Mouse (Mus musculus): Measurements from ENCODE around the gene Clip3. TPM values are rescaled to one million over a fixed set of nuclear protein-coding genes. Genes with fewer than 3 reads are reported as not detected.

The Clip3 gene
- polyA plus RNA-seq, 2 experiments: 0.86 to 1.0 TPM

DNA sequence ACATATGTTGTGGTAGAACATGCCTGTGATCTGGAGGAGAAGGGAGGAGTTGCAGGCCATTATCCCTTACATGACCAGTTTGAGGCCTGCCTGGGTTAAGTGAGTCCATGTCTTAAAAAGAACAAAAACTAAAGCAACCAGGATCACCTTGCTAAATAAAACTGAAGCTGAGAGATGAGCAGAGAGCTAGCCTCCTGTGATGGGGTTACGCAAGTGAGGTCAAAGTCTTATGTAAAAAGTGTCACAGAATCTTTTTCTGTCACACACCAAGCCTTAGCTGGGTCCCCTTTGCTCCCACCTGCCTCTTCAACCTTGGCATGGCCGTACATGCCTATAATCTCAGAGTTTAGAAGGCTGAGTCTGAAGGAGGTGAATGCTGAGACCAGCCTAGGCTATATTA is 29.4 kb downstream of the Clip3 start:
- ATAC-seq (ENCODE audit: insufficient read depth) (no peak), DNase-seq (ENCODE audit: low read depth in 3 of 3, low spot score in 3 of 3) (no peak)
- Histone ChIP-seq H3K36me3 (replicated peaks; ENCODE audit: control insufficient read depth, insufficient read depth, low read depth) (no peaks in the 10 kb centered on the region), H3K9ac (replicated peaks) (peak overlapping the region; percentile 73), H3K4me3 (ENCODE audit: insufficient read depth in 1 of 2, low read depth in 2 of 2, low read length in 2 of 2) (peak overlapping the region in 1 of 2 experiments; percentile 77; a peak in 2 of 4 replicates), H3K27me3 (ENCODE audit: control insufficient read depth, insufficient read depth, low read length) (no peaks in the 10 kb centered on the region), H3K4me2 (ENCODE audit: low read depth) (peak overlapping the region; percentile 91), H3K4me1 (replicated peaks; ENCODE audit: control insufficient read depth in 2 of 2, insufficient read depth in 2 of 2, low read length in 1 of 2) (peaks cover 9 to 13% of the 10 kb centered on the region in 2 experiments; a peak in 3 of 4 replicates), H3K9me3 (ENCODE audit: control insufficient read depth, low read length) (no peaks in the 10 kb centered on the region), H3K27ac (no peak overlapping the region)
- 75% methylated on average over 2 of the region's 2 CpGs for WGBS (ENCODE audit: insufficient replicate concordance)
- TF ChIP-seq EP300 (IDR thresholded peaks at IDR 0.05; ENCODE audit: low read depth) (no peak), CTCF (IDR thresholded peaks at IDR 0.05; ENCODE audit: low read depth) (no peak)

DNA sequence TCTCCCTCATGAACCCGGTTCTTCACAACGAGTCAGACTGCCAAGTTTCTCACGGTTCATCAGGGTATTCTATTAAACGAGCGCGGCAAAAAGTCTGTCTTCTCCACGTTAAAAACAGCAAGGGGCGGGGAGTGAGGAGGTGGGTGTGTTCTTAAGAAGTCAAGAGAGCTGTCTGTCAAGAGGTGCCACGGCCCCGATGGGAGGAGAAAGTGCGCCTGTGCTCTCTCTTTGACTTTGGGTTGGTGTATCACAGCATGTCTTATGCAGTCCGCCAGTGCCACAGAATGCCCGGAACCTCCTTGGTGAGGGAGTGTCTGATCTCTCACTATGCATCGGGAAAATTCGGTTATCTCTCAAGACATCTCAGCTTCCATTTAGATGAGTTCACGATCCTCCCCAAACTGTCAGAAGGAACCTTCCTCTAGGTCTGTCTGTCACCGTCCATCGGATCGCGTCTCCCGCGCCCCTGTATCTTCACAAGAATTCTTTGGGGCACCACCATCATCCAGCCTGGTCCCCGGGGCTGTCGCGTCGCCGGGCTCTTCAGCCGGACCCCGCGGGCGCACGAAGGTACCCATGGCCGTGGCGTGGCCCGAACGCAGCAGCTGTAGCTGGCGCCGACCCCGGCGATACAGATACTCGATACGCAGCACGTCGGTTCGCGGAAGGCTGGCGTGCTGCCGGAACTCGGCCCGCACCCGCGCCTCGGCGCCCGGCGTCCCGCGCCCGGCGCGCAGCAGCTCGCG is 30.2 kb downstream of the Clip3 start, which contains the start of gene E130208F15Rik:
TSS of gene E130208F15Rik (plus strand) at position 202 of the 746 bp plus-strand sequence.
- TF ChIP-seq CTCF (IDR thresholded peaks at IDR 0.05; ENCODE audit: low read depth): no peak
- peak within 1 kb of the TSS; percentile 59 for H3K27ac ChIP-seq
- under 1% methylated on average over 63 of the region's 63 CpGs for WGBS (ENCODE audit: insufficient replicate concordance)
- H3K27me3 ChIP-seq (ENCODE audit: control insufficient read depth, insufficient read depth, low read length): no peaks in the 10 kb centered on the region
- H3K9me3 ChIP-seq (ENCODE audit: control insufficient read depth, low read length): no peaks in the 10 kb centered on the region
- H3K4me2 ChIP-seq (ENCODE audit: low read depth): peak within 1 kb of the TSS; percentile 91
- peaks cover 9 to 13% of the 10 kb centered on the region in 2 experiments; a peak in 3 of 4 replicates for H3K4me1 ChIP-seq (replicated peaks; ENCODE audit: control insufficient read depth in 2 of 2, insufficient read depth in 2 of 2, low read length in 1 of 2)
- no peaks in the 10 kb centered on the region for H3K36me3 ChIP-seq (replicated peaks; ENCODE audit: control insufficient read depth, insufficient read depth, low read depth)
- peak; percentile 71 to 77 (median 76) for DNase-seq (ENCODE audit: low read depth in 3 of 3, low spot score in 3 of 3)
- peak within 1 kb of the TSS; percentile 73 to 77 for H3K4me3 ChIP-seq (ENCODE audit: insufficient read depth in 1 of 2, low read depth in 2 of 2, low read length in 2 of 2)
- ATAC-seq (ENCODE audit: insufficient read depth): peak; percentile 61
- peak within 1 kb of the TSS; percentile 73 for H3K9ac ChIP-seq (replicated peaks)

DNA sequence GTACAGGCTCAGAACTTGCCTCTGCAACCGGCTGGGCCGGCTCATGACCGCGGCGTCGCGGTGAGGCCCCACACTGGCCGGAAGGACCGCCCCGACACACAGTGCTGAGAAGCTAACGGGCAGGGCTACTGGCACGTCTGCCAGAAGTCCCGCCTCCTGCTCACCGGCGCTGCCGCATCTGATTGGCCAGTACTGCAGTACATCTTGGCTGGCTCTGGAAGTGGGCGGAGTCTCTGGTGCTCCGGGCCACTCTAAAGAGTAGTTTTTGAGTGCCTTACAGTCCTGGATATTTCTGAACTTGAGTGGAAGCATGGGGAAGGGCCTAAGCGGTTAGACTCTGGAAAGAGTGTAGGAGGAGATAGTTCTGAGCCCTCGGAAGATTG is 30.7 kb downstream of the Clip3 start:
- TF ChIP-seq CTCF (IDR thresholded peaks at IDR 0.05; ENCODE audit: low read depth) (no peak), EP300 (IDR thresholded peaks at IDR 0.05; ENCODE audit: low read depth) (no peak)
- Histone ChIP-seq H3K9ac (replicated peaks) (peak overlapping the region; percentile 73), H3K27me3 (ENCODE audit: control insufficient read depth, insufficient read depth, low read length) (no peaks in the 10 kb centered on the region), H3K9me3 (ENCODE audit: control insufficient read depth, low read length) (no peaks in the 10 kb centered on the region), H3K4me1 (replicated peaks; ENCODE audit: control insufficient read depth in 2 of 2, insufficient read depth in 2 of 2, low read length in 1 of 2) (peaks cover 9 to 13% of the 10 kb centered on the region in 2 experiments; a peak in 3 of 4 replicates), H3K27ac (peak overlapping the region; percentile 59), H3K36me3 (replicated peaks; ENCODE audit: control insufficient read depth, insufficient read depth, low read depth) (no peaks in the 10 kb centered on the region), H3K4me3 (ENCODE audit: insufficient read depth in 1 of 2, low read depth in 2 of 2, low read length in 2 of 2) (peak overlapping the region; percentile 73 to 77), H3K4me2 (ENCODE audit: low read depth) (peak overlapping the region; percentile 91)
- peak; percentile 96 for ATAC-seq (ENCODE audit: insufficient read depth)
- under 1% methylated on average over 20 of the region's 20 CpGs for WGBS (ENCODE audit: insufficient replicate concordance)
- DNase-seq (ENCODE audit: low read depth in 3 of 3, low spot score in 3 of 3): peak; percentile 94 to 95 (median 94)

DNA sequence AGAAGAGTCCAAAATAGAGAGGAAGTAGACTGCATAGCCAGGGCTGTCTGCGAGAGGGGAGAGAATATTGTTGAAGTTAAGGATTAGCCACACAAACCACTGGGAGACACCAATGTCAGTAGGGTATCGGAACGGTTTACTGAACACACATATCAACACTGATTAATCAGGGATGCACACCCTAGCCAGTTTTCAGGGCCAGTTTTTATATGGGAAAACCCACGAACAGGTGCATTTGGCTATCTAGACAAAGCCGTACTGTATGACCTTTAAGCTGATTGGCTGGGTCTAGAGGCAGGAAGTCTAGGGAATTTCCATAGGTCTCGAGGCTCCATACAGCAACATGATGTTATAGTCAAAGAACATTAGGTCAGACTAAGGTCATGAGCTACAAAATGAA is 31.3 kb downstream of the Clip3 start:
- H3K27me3 ChIP-seq (ENCODE audit: control insufficient read depth, insufficient read depth, low read length): no peaks in the 10 kb centered on the region
- H3K36me3 ChIP-seq (replicated peaks; ENCODE audit: control insufficient read depth, insufficient read depth, low read depth): no peaks in the 10 kb centered on the region
- WGBS (ENCODE audit: insufficient replicate concordance): 3% methylated on average over 6 of the region's 6 CpGs
- H3K4me2 ChIP-seq (ENCODE audit: low read depth): peak overlapping the region; percentile 91
- no peaks in the 10 kb centered on the region for H3K9me3 ChIP-seq (ENCODE audit: control insufficient read depth, low read length)
- ATAC-seq (ENCODE audit: insufficient read depth) (peak; percentile 1; the same call in 1 of the 2 replicates), DNase-seq (ENCODE audit: low read depth in 3 of 3, low spot score in 3 of 3) (peak in 1 of 3 experiments; percentile 63)
- TF ChIP-seq CTCF (IDR thresholded peaks at IDR 0.05; ENCODE audit: low read depth) (no peak), EP300 (IDR thresholded peaks at IDR 0.05; ENCODE audit: low read depth) (no peak)
- H3K4me3 ChIP-seq (ENCODE audit: insufficient read depth in 1 of 2, low read depth in 2 of 2, low read length in 2 of 2): peak overlapping the region; percentile 65 to 77
- H3K27ac ChIP-seq: peak overlapping the region; percentile 59
- peaks cover 9 to 13% of the 10 kb centered on the region in 2 experiments; a peak in 3 of 4 replicates for H3K4me1 ChIP-seq (replicated peaks; ENCODE audit: control insufficient read depth in 2 of 2, insufficient read depth in 2 of 2, low read length in 1 of 2)
- peak overlapping the region; percentile 66 for H3K9ac ChIP-seq (replicated peaks)

DNA sequence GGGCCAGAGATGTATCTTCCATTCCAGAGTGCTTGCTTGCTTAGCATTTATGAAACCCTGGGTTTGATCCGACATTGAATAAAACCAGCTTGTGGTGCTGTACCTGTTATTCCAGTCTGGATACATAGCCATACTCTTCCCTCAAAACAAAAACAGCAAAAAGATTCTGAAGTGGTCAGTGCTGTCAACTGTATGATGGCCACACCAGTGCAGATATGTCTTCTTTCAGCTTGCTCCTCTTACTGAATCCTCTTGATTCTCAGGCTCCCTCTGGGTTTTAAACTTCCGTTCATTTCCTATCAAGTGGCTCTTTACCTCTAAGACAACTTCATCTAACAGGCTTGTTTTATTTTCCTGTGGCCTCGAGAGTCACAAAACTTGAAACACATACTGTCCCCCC is 32.3 kb downstream of the Clip3 start, which contains the start of gene Sdhaf1:
TSS of gene Sdhaf1 (minus strand) at position 101 of the 400 bp plus-strand sequence.
- H3K4me1 ChIP-seq (replicated peaks; ENCODE audit: control insufficient read depth in 2 of 2, insufficient read depth in 2 of 2, low read length in 1 of 2): peaks cover 9 to 13% of the 10 kb centered on the region in 2 experiments; a peak in 3 of 4 replicates
- 62% methylated on average over 3 of the region's 3 CpGs for WGBS (ENCODE audit: insufficient replicate concordance)
- ATAC-seq (ENCODE audit: insufficient read depth): no peak

More for the DNA sequence above, 32.3 kb downstream of the Clip3 start, which contains the start of gene Sdhaf1:
- Histone ChIP-seq H3K36me3 (replicated peaks; ENCODE audit: control insufficient read depth, insufficient read depth, low read depth) (no peaks in the 10 kb centered on the region), H3K4me3 (ENCODE audit: insufficient read depth in 1 of 2, low read depth in 2 of 2, low read length in 2 of 2) (peak within 1 kb of the TSS; percentile 65 to 77), H3K9ac (replicated peaks) (peak within 1 kb of the TSS; percentile 66), H3K4me2 (ENCODE audit: low read depth) (peak within 1 kb of the TSS; percentile 91), H3K27ac (peak within 1 kb of the TSS; percentile 59), H3K27me3 (ENCODE audit: control insufficient read depth, insufficient read depth, low read length) (no peaks in the 10 kb centered on the region), H3K9me3 (ENCODE audit: control insufficient read depth, low read length) (no peaks in the 10 kb centered on the region)
- TF ChIP-seq EP300 (IDR thresholded peaks at IDR 0.05; ENCODE audit: low read depth): no peak
- DNase-seq (ENCODE audit: low read depth in 3 of 3, low spot score in 3 of 3): no peak
